Mouse (Mus musculus) left cerebral cortex, postnatal 4 days (tissue): ENCODE data around the gene March8. TPM values are rescaled to one million over a fixed set of nuclear protein-coding genes. Genes with fewer than 3 reads are reported as not detected.
"Not testable (repeated sequence)": the region's sequence is repeated elsewhere in the genome, so short reads cannot be mapped to it uniquely, and the experiment has no call there.

Experiments used
- DNase-seq: peaks from one replicate; pipeline ENCODE4 v3.0.0-alpha.2; 2022
- intact Hi-C: fragments of 180-260 bp; cut with DNase I; formaldehyde crosslinking; loops from one replicate; pipeline ENCODE4 v1.15.1; 2025
- total RNA-seq, 2 experiments: library from RNA; stranded (reverse); gene quantifications; 2 replicates each; pipeline ENCODE4 v1.2.3; 2021

The March8 gene
- total RNA-seq, result 100 to 1,000 TPM in 1 of 2 experiments, 10 to 100 TPM in 1; 98.6 to 103 TPM

- DNase-seq, result peak; percentile 91
- intact Hi-C loops, result no loop called here
Observed at GRCm38 (mm10) chr6:116337835-116338501, at the start of gene March8. March8 (plus strand) TSS chr6:116338024.

DNA sequence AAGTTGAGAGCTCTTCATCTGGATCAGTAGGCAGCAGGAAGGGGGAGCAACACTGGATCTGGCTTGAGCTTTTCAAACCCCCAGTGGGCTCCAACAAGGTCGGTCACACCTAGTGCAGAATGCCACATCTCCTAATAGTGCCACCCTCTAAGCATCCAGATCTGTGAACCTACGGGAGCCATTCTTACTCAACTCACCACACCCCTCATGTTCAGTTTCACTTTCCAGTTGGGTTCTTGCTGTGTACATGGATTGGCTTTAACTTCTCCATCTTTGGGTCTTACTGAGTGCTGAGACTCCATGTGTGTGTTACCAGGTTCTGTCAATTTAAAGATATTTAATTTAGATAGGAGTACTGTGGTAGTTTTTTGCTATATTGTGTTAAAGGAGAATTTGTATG is 26.4 kb upstream of the March8 start:
- DNase-seq, result no peak
- intact Hi-C loops, result no loop called here

GRCm38 (mm10) chr6:116319259-116319658 is 18.6 kb upstream of the March8 start:
- DNase-seq, result no peak
- intact Hi-C loops, result no loop called here

DNA sequence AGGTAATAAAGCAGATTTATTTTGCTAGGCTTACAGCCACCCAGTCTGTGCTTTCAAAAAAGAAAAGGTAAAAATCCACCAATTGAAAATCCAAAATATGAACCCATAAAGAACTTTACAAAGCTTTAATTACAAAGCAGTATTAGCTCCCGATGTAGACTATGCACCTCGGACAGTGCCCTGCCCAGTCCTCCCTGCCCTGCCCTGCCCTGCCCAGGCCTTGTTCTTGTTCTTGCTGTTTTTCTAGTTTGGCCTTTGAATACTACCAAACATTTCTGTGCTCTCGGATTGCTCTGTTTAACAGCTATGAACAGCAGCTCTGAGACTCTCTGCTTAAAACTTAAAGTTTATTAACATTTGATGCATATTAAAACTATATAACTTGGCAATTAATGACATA is 11.2 kb upstream of the March8 start:
- intact Hi-C loops, result no loop called here
- DNase-seq, result no peak

DNA sequence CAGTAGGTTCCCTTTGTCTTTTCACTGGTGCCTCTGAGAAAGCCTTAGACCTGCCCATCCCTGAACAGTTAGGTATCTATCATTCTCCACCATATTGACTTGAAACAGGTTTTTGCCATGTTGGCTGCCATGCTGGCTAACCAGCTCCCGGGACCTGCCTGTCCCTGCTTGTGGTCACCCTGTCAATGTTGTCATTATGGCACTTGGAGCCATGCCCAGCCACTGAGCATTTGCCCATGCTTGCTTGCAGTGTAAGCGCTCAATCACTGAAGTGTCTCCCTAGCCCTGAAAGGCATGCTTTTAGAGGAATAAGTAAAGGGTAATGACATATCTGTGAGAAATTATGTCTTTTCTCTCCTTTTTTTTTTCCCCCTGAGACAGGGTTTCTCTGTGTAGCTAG is 6.4 kb upstream of the March8 start:
- intact Hi-C loops, result no loop called here
- peak; percentile 43 for DNase-seq

DNA sequence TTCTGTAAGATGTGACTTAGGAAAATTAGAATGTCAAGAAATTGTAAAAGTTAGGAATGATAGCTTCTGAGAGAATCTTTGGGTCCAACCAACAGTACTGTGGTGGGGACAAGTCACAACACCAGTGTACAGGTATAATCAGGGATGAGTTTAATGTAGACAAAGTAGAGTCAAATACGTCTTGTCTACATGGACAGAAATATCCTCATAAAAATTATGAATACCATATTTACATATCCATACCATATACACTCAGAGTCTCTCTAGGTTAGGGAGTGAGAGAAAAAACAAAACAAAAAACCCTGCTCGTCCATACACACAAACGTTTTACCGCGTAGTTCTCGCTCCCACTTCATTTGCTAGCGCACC is 374 bp upstream of the March8 start:
- no peak for DNase-seq
- intact Hi-C loops, result no loop called here

DNA sequence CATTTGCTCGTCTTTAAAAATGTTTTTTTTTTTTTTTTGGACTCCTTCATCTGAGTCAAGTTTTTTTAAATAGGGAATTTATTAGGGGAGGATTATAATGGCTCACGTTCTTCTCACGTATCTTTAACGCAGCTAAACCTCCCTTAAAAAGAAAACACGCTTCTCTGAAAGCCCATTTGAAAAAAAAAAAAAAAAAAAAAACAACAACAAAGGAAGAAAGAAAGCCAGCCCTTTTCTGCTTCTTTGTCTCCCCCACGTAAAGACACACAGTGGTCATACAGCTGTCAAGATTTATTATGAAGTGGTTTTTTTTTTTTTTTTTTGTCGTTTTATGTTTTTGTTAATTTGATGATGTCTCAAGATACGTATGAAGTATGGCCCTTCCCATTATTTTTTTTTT is 696 bp downstream of the March8 start:
- no peak for DNase-seq
- intact Hi-C loops, result no loop called here

DNA sequence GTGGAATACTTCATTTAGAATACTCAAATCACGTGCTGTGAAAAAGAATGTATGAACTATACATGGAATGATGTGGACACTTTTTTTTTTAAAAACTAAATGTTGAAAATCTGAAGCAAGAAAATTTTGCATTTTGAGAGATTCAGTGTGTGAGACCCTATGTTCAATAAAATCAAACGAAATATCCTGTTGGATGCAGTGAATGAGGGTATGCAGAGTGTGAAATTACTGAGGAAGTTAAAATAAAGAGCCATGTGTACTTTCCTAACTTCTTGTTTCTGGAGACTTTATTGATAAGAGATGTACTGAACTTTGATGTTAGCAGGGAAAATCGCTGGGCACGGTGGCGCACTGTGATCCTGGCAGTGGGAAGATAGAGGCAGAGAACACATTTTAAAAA is 1.3 kb downstream of the March8 start:
- intact Hi-C loops, result no loop called here

GRCm38 (mm10) chr6:116340521-116340920 is 2.7 kb downstream of the March8 start:
- intact Hi-C loops, result no loop called here
- DNase-seq, result no peak

More for the DNA sequence above, 1.3 kb downstream of the March8 start:
- no peak for DNase-seq

- intact Hi-C loops, result no loop called here
- no peak for DNase-seq
Observed at GRCm38 (mm10) chr6:116347953-116348352, 10.1 kb downstream of the March8 start.

DNA sequence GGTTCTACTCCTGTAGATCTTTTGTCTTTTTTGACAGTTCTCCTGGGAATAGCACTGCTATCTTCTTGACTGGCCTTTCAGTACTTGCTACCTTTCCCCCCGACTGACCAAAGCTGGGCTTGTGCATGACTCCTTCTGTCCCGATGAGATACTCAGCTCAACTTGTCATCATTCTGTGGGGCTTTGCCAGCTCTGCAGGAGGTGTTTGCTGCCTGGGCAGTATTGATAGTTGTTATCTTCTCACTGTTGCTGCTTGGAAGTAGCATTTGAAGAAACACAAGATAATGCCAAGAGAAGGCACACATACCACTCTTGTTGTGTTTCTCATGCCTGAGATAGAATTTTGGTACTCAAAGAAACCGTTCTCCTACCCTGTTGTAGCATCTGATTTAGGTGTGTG is 12.2 kb downstream of the March8 start:
- DNase-seq, result no peak

GRCm38 (mm10) chr6:116350643-116351042 is 12.8 kb downstream of the March8 start:
- intact Hi-C loops, result no loop called here
- DNase-seq, result no peak

More for the DNA sequence above, 12.2 kb downstream of the March8 start:
- intact Hi-C loops, result no loop called here

DNA sequence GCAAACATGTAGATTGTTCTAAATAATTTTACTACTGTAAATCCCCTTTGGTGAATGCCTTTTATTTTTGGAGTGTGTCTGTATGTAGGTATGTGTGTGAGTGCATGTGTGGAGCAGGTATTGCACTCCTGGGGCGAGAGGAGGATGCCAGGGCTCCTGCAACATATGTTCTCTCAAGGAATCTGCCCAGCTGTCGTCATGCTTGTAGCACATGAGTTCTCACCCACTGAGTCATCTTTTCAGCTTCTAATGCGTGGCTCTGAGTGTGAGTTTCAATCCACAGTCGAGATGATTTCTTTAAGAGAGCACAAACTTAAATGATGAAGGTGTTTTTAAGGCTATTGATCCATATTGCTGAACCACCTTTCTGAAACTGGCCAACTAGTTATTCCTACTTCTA is 13.7 kb downstream of the March8 start:
- intact Hi-C loops, result no loop called here
- no peak for DNase-seq

DNA sequence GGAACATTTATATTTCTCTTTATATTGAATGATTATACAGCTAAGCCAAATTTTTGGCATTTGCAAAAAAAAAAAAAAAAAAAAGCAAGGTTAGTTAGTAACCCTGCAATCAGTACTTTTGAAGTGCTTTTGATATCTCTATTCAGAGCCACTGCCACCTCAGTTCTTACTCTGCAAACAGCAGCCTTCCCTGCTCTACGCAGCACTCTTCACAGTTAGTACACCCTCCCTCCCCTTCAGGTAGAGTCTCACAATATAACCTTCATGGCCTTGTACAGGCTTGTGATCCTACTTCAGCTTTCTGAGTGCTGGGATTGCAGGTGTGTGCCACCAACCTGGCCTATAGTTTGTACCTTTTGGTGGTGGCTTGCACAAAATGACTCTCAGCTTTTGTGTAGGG is 15.6 kb downstream of the March8 start:
- intact Hi-C loops, result no loop called here
- no peak for DNase-seq

DNA sequence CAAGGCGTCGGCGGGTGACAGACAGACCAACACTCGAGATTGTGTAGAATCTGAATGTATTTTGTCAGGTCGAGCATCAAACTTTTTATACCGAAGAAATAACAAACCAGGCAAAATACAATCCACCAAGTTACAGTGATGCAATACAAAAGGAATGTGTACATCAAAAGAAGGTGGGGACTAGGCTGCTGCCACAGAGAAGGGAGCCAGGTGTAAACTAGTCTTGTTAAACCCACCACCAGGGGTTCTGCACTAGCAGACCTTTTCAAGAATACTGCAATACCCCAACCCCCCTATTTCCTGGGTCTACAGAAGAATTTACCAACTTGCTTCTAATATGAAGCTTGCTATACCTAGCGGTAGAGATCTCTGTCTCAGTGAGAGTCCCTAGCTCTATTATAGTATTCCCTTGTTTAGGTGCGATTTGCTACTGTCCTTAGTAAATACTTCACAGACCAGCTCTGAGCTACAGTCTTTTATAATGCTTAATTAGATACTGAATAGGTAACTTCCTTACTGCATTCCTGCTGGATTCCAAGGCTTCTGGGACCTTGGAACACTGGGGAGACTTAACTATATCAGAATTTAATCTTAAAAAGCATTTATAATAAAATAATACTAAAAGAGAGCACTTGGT is 18.6 kb downstream of the March8 start:
- DNase-seq, intact Hi-C loops: not testable (repeated sequence)

DNA sequence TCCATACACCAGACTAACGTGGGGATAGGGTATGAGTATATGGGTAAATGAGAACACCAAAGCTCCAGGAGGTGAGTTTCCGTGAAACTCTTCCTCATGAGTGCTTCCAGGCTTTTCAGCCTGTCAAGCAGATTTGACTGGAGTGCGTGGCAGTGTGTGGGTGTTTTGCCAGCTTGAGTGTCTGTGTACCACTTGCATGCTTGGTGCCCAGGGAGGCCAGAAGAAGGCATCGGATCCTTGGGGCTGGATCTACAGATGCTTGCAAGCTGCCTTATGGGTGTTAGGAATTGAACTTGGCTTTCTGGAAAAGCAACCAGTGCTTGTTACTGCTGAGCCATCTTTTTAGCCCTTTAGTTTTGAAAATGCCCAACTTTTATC is 19.1 kb downstream of the March8 start:
- DNase-seq, result peak; percentile 10
- intact Hi-C loops, result no loop called here

DNA sequence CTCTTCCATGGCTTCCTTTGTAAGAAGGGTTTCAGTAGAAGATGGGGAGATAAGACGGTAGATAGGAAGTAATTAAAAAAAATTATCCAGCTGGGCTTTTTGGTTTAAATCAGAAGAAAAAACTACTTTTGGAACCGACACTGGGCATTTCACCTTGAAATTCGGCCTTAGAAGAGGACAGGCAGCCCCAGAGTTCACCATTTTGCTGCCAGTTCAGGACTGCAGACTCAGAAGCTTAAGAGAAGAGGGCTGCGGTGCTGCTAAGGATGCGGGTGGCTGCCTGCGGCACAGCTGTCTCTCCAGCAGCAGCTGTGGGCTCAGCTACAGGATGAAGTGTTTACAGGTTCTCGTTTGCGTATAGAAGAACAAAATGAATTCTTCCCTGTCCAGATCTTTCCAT is 20.2 kb downstream of the March8 start:
- intact Hi-C loops, result no loop called here
- no peak for DNase-seq

- no peak for DNase-seq
- intact Hi-C loops, result no loop called here
Observed at GRCm38 (mm10) chr6:116359256-116359655, 21.4 kb downstream of the March8 start.

DNA sequence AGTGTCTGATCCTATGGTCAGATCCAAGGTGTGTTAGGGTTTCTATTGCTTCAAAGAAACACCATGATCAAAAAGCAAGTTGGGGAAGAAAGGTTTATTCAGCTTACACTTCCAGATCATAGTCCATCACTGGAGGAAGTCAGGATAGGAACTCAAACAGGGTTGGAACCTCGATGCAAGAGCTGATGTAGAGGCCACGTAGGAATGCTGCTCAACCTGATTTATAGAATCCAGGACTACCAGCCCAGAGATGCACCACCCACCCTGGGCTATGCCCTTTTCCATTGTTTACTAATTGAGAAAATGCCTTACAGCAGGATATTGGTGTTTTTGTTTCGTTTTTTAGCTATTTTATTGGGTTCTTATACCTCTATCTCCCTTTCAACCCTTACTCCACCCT is 23.6 kb downstream of the March8 start:
- intact Hi-C loops, result no loop called here
- DNase-seq, result no peak

GRCm38 (mm10) chr6:116361993-116362392 is 24.2 kb downstream of the March8 start:
- intact Hi-C loops, result no loop called here
- DNase-seq, result no peak

- no peak for DNase-seq
- intact Hi-C loops, result no loop called here
Observed at GRCm38 (mm10) chr6:116367971-116368370, 30.1 kb downstream of the March8 start.

GRCm38 (mm10) chr6:116369811-116370210 is 32.0 kb downstream of the March8 start:
- intact Hi-C loops, result no loop called here
- DNase-seq, result no peak
